Mouse (Mus musculus) heart, postnatal 0 days (tissue): Measurements from ENCODE around the gene Fam71e2.

Experiments
- CTCF ChIP-seq: IDR thresholded peaks from 2 replicates; pipeline ENCODE4 v1.5.1; 2016; ENCODE audit warnings: antibody characterized with exemption, control low read depth, low read depth
- EP300 ChIP-seq: IDR thresholded peaks from 2 replicates; pipeline ENCODE4 v1.6.1; 2016; ENCODE audit warnings: antibody characterized with exemption, low read depth

DNA sequence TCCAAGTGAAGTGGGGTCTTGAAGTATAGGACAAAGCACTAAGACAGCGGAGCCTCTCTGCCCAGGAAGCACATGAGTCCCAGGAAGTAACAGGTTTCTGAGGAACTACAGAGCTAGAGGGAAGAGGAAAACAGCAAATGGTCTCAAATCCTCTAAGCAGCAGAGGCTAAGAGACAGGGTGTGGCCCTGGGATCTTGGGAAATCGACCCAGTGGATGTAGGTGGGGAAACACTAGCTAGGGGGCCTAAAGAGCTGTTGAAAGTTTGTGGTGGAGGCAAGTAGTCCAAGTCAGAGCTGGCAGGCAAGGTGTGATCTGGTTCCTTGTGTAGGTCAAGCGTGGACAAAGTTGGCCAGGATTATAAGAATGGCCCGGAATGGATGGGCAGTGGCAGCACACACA lies 22.8 kb downstream of the Fam71e2 start:
- TF ChIP-seq CTCF (no peak), EP300 (no peak)
